Mouse (Mus musculus) liver, embryonic 11.5 days (tissue): Measurements from ENCODE around the gene Zdhhc20. TPM values are rescaled to one million over a fixed set of nuclear protein-coding genes. Genes with fewer than 3 reads are reported as not detected.
"Not testable (repeated sequence)": the region's sequence is repeated elsewhere in the genome, so short reads cannot be mapped to it uniquely, and the experiment has no call there.

Experiments used
- ATAC-seq: fragments of 200-750 bp; cut with Nextera tagmentation; replicated peaks from 2 replicates; pipeline ENCODE4 v1.8.0; 2017; ENCODE audit warnings: moderate number of reproducible peaks, mild to moderate bottlenecking, moderate TSS enrichment, moderate library complexity; ENCODE audit not compliant: low FRiP score
- DNase-seq: peaks from one replicate; pipeline ENCODE4 v3.0.0-alpha.2; 2017; ENCODE audit warnings: low spot score
- H3K27ac ChIP-seq: fragments of 300-500 bp; sonication (generic); 2 replicates; pipeline ENCODE4 v1.5.1; 2014; ENCODE audit warnings: mild to moderate bottlenecking, low read depth, low read length, control low read depth
- H3K27me3 ChIP-seq: fragments of 300-500 bp; sonication (generic); replicated peaks from 2 replicates; pipeline ENCODE4 v1.6.1; 2014; ENCODE audit warnings: low read length, mixed read lengths; ENCODE audit not compliant: control insufficient read depth, insufficient read depth
- H3K36me3 ChIP-seq: fragments of 300-500 bp; sonication (generic); 2 replicates; pipeline ENCODE4 v1.6.1; 2014; ENCODE audit warnings: mild to moderate bottlenecking, low read length, moderate library complexity, mixed read lengths; ENCODE audit not compliant: control insufficient read depth, insufficient read depth
- H3K4me1 ChIP-seq: fragments of 300-500 bp; sonication (generic); replicated peaks from 2 replicates; pipeline ENCODE4 v1.6.1; 2014; ENCODE audit warnings: low read length, mixed read lengths; ENCODE audit not compliant: control insufficient read depth, insufficient read depth
- H3K4me2 ChIP-seq: fragments of 300-500 bp; sonication (generic); 2 replicates; pipeline ENCODE4 v1.6.1; 2014; ENCODE audit warnings: mild to moderate bottlenecking, control low read depth, moderate library complexity
- H3K4me3 ChIP-seq: fragments of 300-500 bp; sonication (generic); 2 replicates; pipeline ENCODE4 v1.5.1; 2014; ENCODE audit warnings: low read depth, low read length, control low read depth
- H3K9ac ChIP-seq: fragments of 300-500 bp; sonication (generic); 2 replicates; pipeline ENCODE4 v1.6.1; 2014; ENCODE audit warnings: low read depth, low read length, control low read depth
- H3K9me3 ChIP-seq: fragments of 300-500 bp; sonication (generic); 2 replicates; pipeline ENCODE4 v1.6.1; 2016; ENCODE audit warnings: low read length, inconsistent platforms, mixed read lengths; ENCODE audit not compliant: control insufficient read depth
- WGBS: fragments of 180-500 bp; shearing (Covaris S2); extraction: QIAGEN DNeasy Blood & Tissue Kit; methylation state at CpG from one replicate; pipeline ENCODE4 v1.1.7; 2014; 5-methylcytosine and 5-hydroxymethylcytosine counted together
- polyA plus RNA-seq: library from polyadenylated mRNA; unstranded; fragments of >200 nt; fragmentation: Nextera tagmentation; extraction: Ambion mirVana; gene quantifications from 2 replicates; pipeline ENCODE4 v1.2.1, GENCODE M21; 2014

Gene Zdhhc20
- polyA plus RNA-seq, 1 experiment from 2014 or later = 32.2 TPM

GRCm38 (mm10) chr14:57901998-57902397, 11.9 kb upstream of the Zdhhc20 start:
- H3K27ac ChIP-seq = no peak overlapping the region
- no peak for DNase-seq
- ATAC-seq = no peak
- 68% methylated on average over 1 of the region's 1 CpGs for WGBS
- H3K4me1 ChIP-seq = no peaks in the 10 kb centered on the region
- H3K36me3 ChIP-seq = no peaks in the 10 kb centered on the region
- H3K4me3 ChIP-seq = no peak overlapping the region
- H3K4me2 ChIP-seq = no peak overlapping the region
- no peaks in the 10 kb centered on the region for H3K27me3 ChIP-seq
- H3K9ac ChIP-seq = no peak overlapping the region
- H3K9me3 ChIP-seq = no peaks in the 10 kb centered on the region

DNA sequence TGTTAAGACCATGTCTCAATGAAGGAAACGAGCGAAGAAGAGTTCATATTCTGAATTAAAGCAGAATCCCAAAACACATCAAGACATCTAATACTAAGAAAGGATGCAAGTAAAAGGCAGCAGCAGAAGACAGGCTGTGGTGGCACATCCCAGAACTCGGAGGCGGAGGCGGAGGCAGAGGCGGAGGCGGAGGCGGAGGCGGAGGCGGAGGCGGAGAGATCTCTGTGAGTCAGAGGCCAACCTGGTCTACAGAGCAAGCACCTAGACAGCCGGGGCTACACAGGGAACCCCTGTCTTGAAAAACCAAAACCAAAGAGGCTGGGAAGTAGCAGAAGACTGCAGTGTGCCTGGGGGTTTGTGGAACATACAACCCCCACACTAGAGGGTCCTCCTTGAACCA, 6.8 kb upstream of the Zdhhc20 start:
- H3K36me3 ChIP-seq = no peaks in the 10 kb centered on the region
- 93% methylated on average over 12 of the region's 12 CpGs for WGBS
- no peaks in the 10 kb centered on the region for H3K9me3 ChIP-seq
- no peak overlapping the region for H3K4me2 ChIP-seq
- no peak overlapping the region for H3K9ac ChIP-seq
- H3K27me3 ChIP-seq = no peaks in the 10 kb centered on the region
- H3K4me3 ChIP-seq = no peak overlapping the region
- ATAC-seq (no peak), DNase-seq (no peak)
- H3K27ac ChIP-seq = no peak overlapping the region
- no peaks in the 10 kb centered on the region for H3K4me1 ChIP-seq

DNA sequence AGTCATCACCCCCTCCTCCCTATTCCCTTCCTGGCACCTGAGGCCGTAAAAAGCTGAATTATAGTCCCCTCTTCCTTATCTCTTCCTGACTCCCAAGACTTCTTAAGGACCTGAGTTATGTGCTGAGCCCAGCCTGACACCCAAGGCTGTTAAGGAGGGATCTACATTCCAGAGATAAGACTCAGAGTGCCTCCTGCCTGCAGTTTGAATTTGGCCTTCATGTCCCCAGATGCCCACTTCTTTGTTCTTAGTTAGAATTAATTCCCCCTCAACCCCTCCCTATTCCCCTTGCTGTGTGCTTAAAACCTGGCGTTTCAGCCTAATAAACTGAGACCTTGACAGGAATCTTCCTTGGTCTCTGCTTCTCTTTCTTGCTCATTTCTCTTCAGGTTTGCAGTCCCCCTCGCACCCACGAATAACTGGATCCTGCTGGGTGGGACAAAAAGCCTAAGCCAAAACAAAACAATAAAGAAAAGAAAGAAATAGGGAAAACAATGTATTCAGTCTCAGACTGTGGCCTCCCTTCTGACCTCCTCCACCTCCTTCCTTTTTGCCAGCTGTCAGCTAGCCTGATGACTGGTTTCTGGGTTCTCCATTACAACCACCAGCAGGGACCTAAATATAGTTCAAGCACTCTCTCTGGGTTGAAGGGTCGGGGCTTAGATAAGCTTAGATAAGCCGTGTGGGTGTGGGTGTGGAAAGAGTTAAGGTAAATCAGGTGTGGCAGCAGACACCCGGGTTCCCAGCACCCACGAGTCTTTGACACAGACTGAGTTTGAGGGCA, 6.2 kb upstream of the Zdhhc20 start:
- not testable (repeated sequence) for H3K4me2 ChIP-seq, H3K27ac ChIP-seq, H3K27me3 ChIP-seq, H3K4me3 ChIP-seq, ATAC-seq, H3K9ac ChIP-seq, DNase-seq, H3K4me1 ChIP-seq, H3K36me3 ChIP-seq, H3K9me3 ChIP-seq
- WGBS = 55% methylated on average over 8 of the region's 8 CpGs

DNA sequence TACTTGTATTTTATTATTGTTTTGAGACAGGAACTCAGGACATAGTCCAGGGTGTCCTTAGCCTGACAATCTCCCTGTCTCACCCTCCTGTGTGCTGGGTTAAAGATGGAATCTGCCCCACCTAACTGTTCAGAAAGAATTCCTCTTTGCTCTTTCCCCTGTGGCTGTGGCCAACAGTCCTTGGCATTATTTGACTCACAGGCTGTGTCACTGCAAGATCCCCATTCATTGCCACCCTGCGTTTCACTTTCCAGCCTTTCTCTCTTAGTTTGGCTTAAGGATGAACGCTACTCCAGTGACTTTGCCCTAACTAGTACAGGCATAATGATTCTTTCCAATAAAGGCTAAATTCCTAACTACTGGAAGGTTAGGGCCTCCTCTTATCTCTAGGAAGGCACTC, 4.3 kb upstream of the Zdhhc20 start:
- Histone ChIP-seq H3K36me3 (no peaks in the 10 kb centered on the region), H3K9ac (no peak overlapping the region), H3K9me3 (no peaks in the 10 kb centered on the region), H3K4me1 (no peaks in the 10 kb centered on the region), H3K27me3 (no peaks in the 10 kb centered on the region), H3K4me2 (no peak overlapping the region), H3K27ac (no peak overlapping the region), H3K4me3 (no peak overlapping the region)
- 83% methylated on average over 2 of the region's 2 CpGs for WGBS
- ATAC-seq (no peak), DNase-seq (no peak)

DNA sequence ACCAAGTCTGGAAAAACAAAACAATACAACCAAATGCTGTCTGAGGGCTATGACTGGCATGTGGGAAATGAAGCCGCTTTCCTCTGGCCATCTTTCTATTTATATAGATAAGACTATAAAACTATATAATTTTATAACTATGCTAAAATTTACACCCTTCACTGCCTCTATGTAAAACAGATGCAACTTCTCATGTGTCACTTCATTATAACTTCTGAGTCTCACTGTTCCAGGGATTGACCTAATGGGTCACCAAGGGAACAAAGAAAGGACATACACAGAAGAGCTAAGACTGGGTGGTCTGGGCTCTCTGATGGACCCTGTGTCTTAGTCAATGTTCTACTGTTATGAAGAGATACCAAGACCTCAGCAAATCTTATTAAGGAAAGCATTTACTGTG, 2.9 kb upstream of the Zdhhc20 start:
- no peaks in the 10 kb centered on the region for H3K36me3 ChIP-seq
- ATAC-seq = no peak
- no peak for DNase-seq
- H3K27me3 ChIP-seq = no peaks in the 10 kb centered on the region
- no peak overlapping the region for H3K9ac ChIP-seq
- no peaks in the 10 kb centered on the region for H3K9me3 ChIP-seq
- 94% methylated on average over 1 of the region's 1 CpGs for WGBS
- H3K4me3 ChIP-seq = no peak overlapping the region
- no peaks in the 10 kb centered on the region; the same call in 1 of the 2 replicates for H3K4me1 ChIP-seq
- H3K27ac ChIP-seq = no peak overlapping the region
- H3K4me2 ChIP-seq = no peak overlapping the region

- Histone ChIP-seq H3K4me2 (peak overlapping the region; percentile 84), H3K9me3 (no peaks in the 10 kb centered on the region), H3K4me3 (peak overlapping the region; percentile 97), H3K27me3 (no peaks in the 10 kb centered on the region), H3K4me1 (peaks cover 3% of the 10 kb centered on the region; the same call in 1 of the 2 replicates), H3K36me3 (no peaks in the 10 kb centered on the region), H3K27ac (peak overlapping the region; percentile 74), H3K9ac (peak overlapping the region; percentile 88)
- DNase-seq = peak; percentile 71
- ATAC-seq = no peak; the same call in none of the 2 replicates
- under 1% methylated on average over 36 of the region's 37 CpGs for WGBS
These were observed 500 bp downstream of the Zdhhc20 start for GRCm38 (mm10) chr14:57889541-57890010.

DNA sequence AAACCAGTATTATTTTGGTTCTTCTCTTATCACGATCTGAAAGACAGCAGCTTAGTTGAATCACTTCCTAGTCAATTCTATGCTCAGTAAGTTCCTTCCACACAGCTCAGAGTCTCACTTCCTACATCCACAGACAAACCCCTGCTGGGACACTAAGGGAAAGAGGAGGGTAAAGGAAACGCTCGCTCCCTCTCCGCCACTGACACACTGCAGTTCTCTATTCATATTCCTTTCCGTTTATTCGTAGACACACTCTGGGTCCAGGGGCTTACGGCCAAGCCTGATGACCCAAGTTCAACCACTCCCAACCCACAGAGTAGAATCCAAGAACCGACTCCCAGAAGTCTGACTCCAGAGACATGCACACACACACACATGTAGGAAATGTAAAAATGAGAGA, 2.9 kb downstream of the Zdhhc20 start:
- Histone ChIP-seq H3K9ac (no peak overlapping the region), H3K4me2 (no peak overlapping the region), H3K27me3 (no peaks in the 10 kb centered on the region), H3K4me3 (no peak overlapping the region), H3K9me3 (no peaks in the 10 kb centered on the region), H3K27ac (no peak overlapping the region), H3K4me1 (peaks cover 4% of the 10 kb centered on the region), H3K36me3 (no peaks in the 10 kb centered on the region)
- DNase-seq (no peak), ATAC-seq (no peak)
- 54% methylated on average over 8 of the region's 8 CpGs for WGBS

- no peak for ATAC-seq
- no peak for DNase-seq
- no peaks in the 10 kb centered on the region for H3K27me3 ChIP-seq
- H3K4me1 ChIP-seq = peaks cover 10% of the 10 kb centered on the region
- H3K27ac ChIP-seq = no peak overlapping the region
- 72% methylated on average over 2 of the region's 2 CpGs for WGBS
- H3K9ac ChIP-seq = no peak overlapping the region
- H3K9me3 ChIP-seq = no peaks in the 10 kb centered on the region
- no peaks in the 10 kb centered on the region for H3K36me3 ChIP-seq
- H3K4me3 ChIP-seq = no peak overlapping the region
- no peak overlapping the region for H3K4me2 ChIP-seq
These were observed 4.0 kb downstream of the Zdhhc20 start for GRCm38 (mm10) chr14:57886032-57886431.

DNA sequence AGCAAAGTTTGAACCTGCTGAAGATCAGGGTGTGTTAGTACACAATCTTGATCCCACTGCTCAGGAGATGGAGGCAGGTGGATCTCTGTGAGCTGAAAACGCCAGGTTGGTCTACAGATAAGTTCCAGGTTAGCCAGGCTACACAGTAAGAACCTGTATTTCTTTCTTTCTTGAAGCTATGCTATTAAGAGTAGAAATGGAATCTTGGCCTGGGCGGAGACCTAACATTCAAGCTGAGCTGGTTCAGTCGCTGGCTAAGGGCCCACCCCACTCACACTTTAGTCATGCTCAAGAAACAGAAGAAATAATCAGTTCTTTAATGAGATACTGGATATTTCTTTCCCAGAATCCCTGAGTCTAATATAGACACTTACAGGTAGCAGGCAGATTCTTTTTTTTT, 6.7 kb downstream of the Zdhhc20 start:
- Histone ChIP-seq H3K36me3 (no peaks in the 10 kb centered on the region), H3K4me3 (no peak overlapping the region), H3K9me3 (no peaks in the 10 kb centered on the region), H3K9ac (no peak overlapping the region), H3K4me1 (peaks cover 10% of the 10 kb centered on the region), H3K4me2 (no peak overlapping the region), H3K27ac (no peak overlapping the region), H3K27me3 (no peaks in the 10 kb centered on the region)
- DNase-seq = no peak
- ATAC-seq = no peak
- 85% methylated on average over 3 of the region's 3 CpGs for WGBS
